ENCODE assay signal across 8 mouse cellular contexts in genomic region chr11:59209003-59209441, GRCm38 (mm10). TPM values are rescaled to one million over a fixed set of nuclear protein-coding genes. Genes with fewer than 3 reads are reported as not detected.
A peak's percentile ranks its signal among the peaks of the same experiment; 100 is the strongest.
DNase-seq lines count a peak whose midpoint lies in the region; ATAC-seq and TF ChIP-seq lines count a peak whose summit lies in the region.

No protein-coding gene starts in this region.

- peak overlapping the region; percentile 66 for H3K4me3 ChIP-seq in cortical plate, adult 2 months (ENCODE audit: insufficient read depth, low read length)
- H3K4me3 ChIP-seq in liver, embryonic 11.5 days (ENCODE audit: low read depth, low read length) = peak overlapping the region; percentile 86
- H3K4me3 ChIP-seq in stomach, postnatal 0 days (ENCODE audit: low read depth, low read length) = peak overlapping the region; percentile 93

- peak; percentile 54 for DNase-seq in right cerebral cortex, adult 18-20 months
- DNase-seq in right cerebral cortex, postnatal 36 days (ENCODE audit: low spot score in 2 of 2) = no peak
- peak; percentile 41 to 71 for DNase-seq in gastrocnemius, postnatal 4 days (ENCODE audit: low spot score in 2 of 2)
- peak; percentile 79 for DNase-seq in kidney, adult 11 months
- DNase-seq in liver, embryonic 11.5 days (ENCODE audit: low spot score) = peak; percentile 78
- peak; percentile 86 for DNase-seq in stomach, postnatal 0 days (ENCODE audit: low spot score)

- peak; percentile 47; the same call in 1 of the 2 replicates for TF ChIP-seq CTCF in cortical plate, adult 2 months (IDR thresholded peaks at IDR 0.05; ENCODE audit: extremely low read depth, insufficient read depth, low read length)
- peak; percentile 86 for TF ChIP-seq CTCF in stomach, postnatal 0 days (IDR thresholded peaks at IDR 0.05; ENCODE audit: low read depth)

- ATAC-seq in liver, embryonic 11.5 days (replicated peaks; ENCODE audit: low FRiP score) = peak; percentile 71
- peak; percentile 53 for ATAC-seq in monocyte, adult 5-6 weeks (replicated peaks; ENCODE audit: insufficient number of reproducible peaks, low FRiP score, low TSS enrichment, poor library complexity, severe bottlenecking)
- peak; percentile 82 for ATAC-seq in stomach, postnatal 0 days (ENCODE audit: low FRiP score, low TSS enrichment)

- H3K4me2 ChIP-seq in liver, embryonic 11.5 days = peak overlapping the region; percentile 96
- peak overlapping the region; percentile 81 for H3K4me2 ChIP-seq in stomach, postnatal 0 days (replicated peaks; ENCODE audit: low read depth)

- TF ChIP-seq POLR2A in cortical plate, adult 2 months (IDR thresholded peaks at IDR 0.05; ENCODE audit: extremely low read depth, insufficient read depth, low read length) = peak; percentile 44; the same call in 1 of the 2 replicates

- H3K27ac ChIP-seq in cortical plate, adult 2 months (ENCODE audit: insufficient read depth, low read length) = no peak overlapping the region
- peak overlapping the region; percentile 97 for H3K27ac ChIP-seq in liver, embryonic 11.5 days (ENCODE audit: low read depth, low read length)
- peak overlapping the region; percentile 96 for H3K27ac ChIP-seq in stomach, postnatal 0 days (replicated peaks)

- H3K4me1 ChIP-seq in cortical plate, adult 2 months (ENCODE audit: control insufficient read depth, insufficient read depth, low read length) = no peaks in the 10 kb centered on the region
- peaks cover 23% of the 10 kb centered on the region for H3K4me1 ChIP-seq in liver, embryonic 11.5 days (replicated peaks; ENCODE audit: control insufficient read depth, insufficient read depth, low read length)
- no peaks in the 10 kb centered on the region for H3K4me1 ChIP-seq in stomach, postnatal 0 days (replicated peaks; ENCODE audit: control insufficient read depth, insufficient read depth)

- H3K9ac ChIP-seq in liver, embryonic 11.5 days (ENCODE audit: low read depth, low read length) = peak overlapping the region; percentile 98
- H3K9ac ChIP-seq in stomach, postnatal 0 days (ENCODE audit: low read length) = peak overlapping the region; percentile 89

- WGBS in liver, embryonic 11.5 days = 8% methylated on average over 18 of the region's 18 CpGs
- WGBS in stomach, postnatal 0 days = 6% methylated on average over 18 of the region's 18 CpGs

- no peaks in the 10 kb centered on the region for H3K9me3 ChIP-seq in liver, embryonic 11.5 days (ENCODE audit: control insufficient read depth, low read length)
- no peaks in the 10 kb centered on the region for H3K9me3 ChIP-seq in stomach, postnatal 0 days (ENCODE audit: control insufficient read depth, low read length)

- H3K36me3 ChIP-seq in liver, embryonic 11.5 days (ENCODE audit: control insufficient read depth, insufficient read depth, low read length) = peaks cover 43% of the 10 kb centered on the region
- peaks cover 18% of the 10 kb centered on the region for H3K36me3 ChIP-seq in stomach, postnatal 0 days (ENCODE audit: control insufficient read depth, insufficient read depth, low read length)

- no peak for TF ChIP-seq EP300 in stomach, postnatal 0 days (optimal IDR thresholded peaks at IDR 0.05)

- no peaks in the 10 kb centered on the region for H3K27me3 ChIP-seq in liver, embryonic 11.5 days (replicated peaks; ENCODE audit: control insufficient read depth, insufficient read depth, low read length)
- no peaks in the 10 kb centered on the region for H3K27me3 ChIP-seq in stomach, postnatal 0 days (ENCODE audit: control insufficient read depth, insufficient read depth, low read length)

RNA-seq across cellular contexts. Expression of gene 2310033P09Rik, which starts 0.9 kb away (rescaled TPM):
- polyA plus RNA-seq in cortical plate, adult 2 months (2012; rRNA removed) = 29.5 and 31.0 TPM in 2 replicates
- 1 to 10 TPM; 7.8 to 8.1 TPM for total RNA-seq in gastrocnemius, postnatal 4 days (2021)
- polyA plus RNA-seq in liver, embryonic 11.5 days (2014; fragmentation: Nextera tagmentation; extraction: Ambion mirVana) = 38.4 and 41.3 TPM in 2 replicates
- total RNA-seq in monocyte, adult 5-6 weeks (2017) = 8.9 to 16.8 TPM (median 16.4 TPM) in 3 replicates
- 21.3 and 21.5 TPM in 2 replicates for polyA plus RNA-seq in stomach, postnatal 0 days (2015; fragmentation: Nextera tagmentation; extraction: Ambion mirVana)

RNA-seq across cellular contexts. Expression of gene Mrpl55, which starts 6.7 kb away (rescaled TPM):
- polyA plus RNA-seq in cortical plate, adult 2 months (2012; rRNA removed) = 53.6 and 57.1 TPM in 2 replicates
- total RNA-seq in gastrocnemius, postnatal 4 days (2021) = 10 to 100 TPM; 29.8 to 35.1 TPM
- 104 and 106 TPM in 2 replicates for polyA plus RNA-seq in liver, embryonic 11.5 days (2014; fragmentation: Nextera tagmentation; extraction: Ambion mirVana)
- 21.2 to 48.1 TPM (median 23.8 TPM) in 3 replicates for total RNA-seq in monocyte, adult 5-6 weeks (2017)
- 90.3 and 90.9 TPM in 2 replicates for polyA plus RNA-seq in stomach, postnatal 0 days (2015; fragmentation: Nextera tagmentation; extraction: Ambion mirVana)

RNA-seq across cellular contexts. Expression of gene Guk1, which starts 17.0 kb away (rescaled TPM):
- 278 and 287 TPM in 2 replicates for polyA plus RNA-seq in cortical plate, adult 2 months (2012; rRNA removed)
- 10 to 100 TPM; 27.4 to 29.9 TPM for total RNA-seq in gastrocnemius, postnatal 4 days (2021)
- 131 and 134 TPM in 2 replicates for polyA plus RNA-seq in liver, embryonic 11.5 days (2014; fragmentation: Nextera tagmentation; extraction: Ambion mirVana)
- total RNA-seq in monocyte, adult 5-6 weeks (2017) = 23.1 to 45.9 TPM (median 32.7 TPM) in 3 replicates
- polyA plus RNA-seq in stomach, postnatal 0 days (2015; fragmentation: Nextera tagmentation; extraction: Ambion mirVana) = 176 and 182 TPM in 2 replicates

RNA-seq across cellular contexts. Expression of gene Arf1, which starts 19.0 kb away (rescaled TPM):
- 569 and 571 TPM in 2 replicates for polyA plus RNA-seq in cortical plate, adult 2 months (2012; rRNA removed)
- 100 to 1,000 TPM; 264 to 267 TPM for total RNA-seq in gastrocnemius, postnatal 4 days (2021)
- polyA plus RNA-seq in liver, embryonic 11.5 days (2014; fragmentation: Nextera tagmentation; extraction: Ambion mirVana) = 505 and 548 TPM in 2 replicates
- 337 to 405 TPM (median 396 TPM) in 3 replicates for total RNA-seq in monocyte, adult 5-6 weeks (2017)
- 536 and 549 TPM in 2 replicates for polyA plus RNA-seq in stomach, postnatal 0 days (2015; fragmentation: Nextera tagmentation; extraction: Ambion mirVana)

RNA-seq across cellular contexts. Expression of gene Gjc2, which starts 26.0 kb away (rescaled TPM):
- 24.8 and 32.3 TPM in 2 replicates for polyA plus RNA-seq in cortical plate, adult 2 months (2012; rRNA removed)
- total RNA-seq in gastrocnemius, postnatal 4 days (2021) = 1 to 10 TPM; 1.7 to 2.1 TPM
- polyA plus RNA-seq in liver, embryonic 11.5 days (2014; fragmentation: Nextera tagmentation; extraction: Ambion mirVana) = 0.07 TPM in 1 of 2 replicates, not detected in the other
- total RNA-seq in monocyte, adult 5-6 weeks (2017) = not detected in 3 replicates
- 2.1 and 2.4 TPM in 2 replicates for polyA plus RNA-seq in stomach, postnatal 0 days (2015; fragmentation: Nextera tagmentation; extraction: Ambion mirVana)

Comparison
In these comparisons a context has a peak if more than half of its experiments do, and no peak if none do; other contexts are left out.
1. DNase-seq: peak in right cerebral cortex, adult 18-20 months (single experiment), gastrocnemius, postnatal 4 days (2 of 2), kidney, adult 11 months (single experiment), liver, embryonic 11.5 days (single experiment) and stomach, postnatal 0 days (single experiment); none in right cerebral cortex, postnatal 36 days (0 of 2).
2. Peak in every context shown above with its lines, with median percentiles within 50 percentile points of each other: H3K4me3 ChIP-seq and ATAC-seq.